ENCODE assay signal across 8 mouse cellular contexts in genomic region chr1:133907949-133908658, GRCm38 (mm10). TPM values are rescaled to one million over a fixed set of nuclear protein-coding genes. Genes with fewer than 3 reads are reported as not detected.
DNase-seq lines count a peak whose midpoint lies in the region; ATAC-seq and TF ChIP-seq lines count a peak whose summit lies in the region.

Gene Optc, minus strand, starts transcription at chr1:133907999.

- no peak for TF ChIP-seq CTCF in kidney, adult 2 months (conservative IDR thresholded peaks at IDR 0.05; ENCODE audit: insufficient read depth, insufficient read length, low read depth, low read length)

- no peaks in the 10 kb centered on the region for H3K4me1 ChIP-seq in kidney, adult 2 months (ENCODE audit: control insufficient read depth, insufficient read depth, low read length)
- peaks cover 37% of the 10 kb centered on the region for H3K4me1 ChIP-seq in forebrain, embryonic 10.5 days
- H3K4me1 ChIP-seq in intestine, embryonic 14.5 days (replicated peaks; ENCODE audit: control insufficient read depth, insufficient read depth, low read length): peaks cover 16% of the 10 kb centered on the region
- H3K4me1 ChIP-seq in limb, embryonic 12.5 days (replicated peaks): peaks cover 36% of the 10 kb centered on the region

- H3K27ac ChIP-seq in kidney, adult 2 months (ENCODE audit: insufficient read depth, low read depth, low read length): no peak within 1 kb of the TSS
- H3K27ac ChIP-seq in forebrain, embryonic 10.5 days: peak within 1 kb of the TSS; percentile 85
- H3K27ac ChIP-seq in intestine, embryonic 14.5 days (ENCODE audit: low read depth): peak within 1 kb of the TSS; percentile 63
- H3K27ac ChIP-seq in limb, embryonic 12.5 days: 0 out of 2 replicates have a peak within 1 kb of the TSS, but pooled peaks have one; percentile 29

- no peak for TF ChIP-seq POLR2A in kidney, adult 2 months (IDR thresholded peaks at IDR 0.05; ENCODE audit: low read depth, low read length)

- peak within 1 kb of the TSS; percentile 60 for H3K9ac ChIP-seq in intestine, embryonic 14.5 days (ENCODE audit: low read length)
- peak within 1 kb of the TSS; percentile 62 for H3K9ac ChIP-seq in limb, embryonic 12.5 days (replicated peaks)

- no peak for DNase-seq in kidney, adult 2 months
- no peak for DNase-seq in kidney, adult 8-10 months
- DNase-seq in brain, adult 2 months (ENCODE audit: low read depth, low spot score): peak; percentile 92
- no peak for DNase-seq in forebrain, embryonic 10.5 days (ENCODE audit: extremely low spot score, low spot score)
- peak; percentile 75 for DNase-seq in intestine, embryonic 14.5 days (ENCODE audit: low spot score)
- peak; percentile 40 for DNase-seq in naive thymus-derived CD4-positive, alpha-beta T cell, adult 2 months (ENCODE audit: low read depth)
- no peak for DNase-seq in B cell, adult 2 months

- no peaks in the 10 kb centered on the region for H3K9me3 ChIP-seq in forebrain, embryonic 10.5 days
- H3K9me3 ChIP-seq in intestine, embryonic 14.5 days (ENCODE audit: control insufficient read depth, low read length): no peaks in the 10 kb centered on the region
- no peaks in the 10 kb centered on the region for H3K9me3 ChIP-seq in limb, embryonic 12.5 days

- ATAC-seq in intestine, embryonic 14.5 days (replicated peaks; ENCODE audit: low FRiP score, low TSS enrichment, low read depth): peak; percentile 75
- ATAC-seq in limb, embryonic 12.5 days (ENCODE audit: insufficient number of reproducible peaks, insufficient read depth, low FRiP score, low TSS enrichment, low read depth): peak; percentile 49; the same call in 1 of the 2 replicates

- H3K4me3 ChIP-seq in kidney, adult 2 months (ENCODE audit: insufficient read depth, low read depth, low read length): peak within 1 kb of the TSS; percentile 28
- H3K4me3 ChIP-seq in forebrain, embryonic 10.5 days: peak within 1 kb of the TSS; percentile 60
- peak within 1 kb of the TSS; percentile 38 for H3K4me3 ChIP-seq in intestine, embryonic 14.5 days (ENCODE audit: low read depth, low read length)
- H3K4me3 ChIP-seq in limb, embryonic 12.5 days (replicated peaks): peak within 1 kb of the TSS; percentile 43

- no peaks in the 10 kb centered on the region for H3K36me3 ChIP-seq in kidney, adult 2 months (ENCODE audit: control insufficient read depth, insufficient read depth, low read length)
- H3K36me3 ChIP-seq in forebrain, embryonic 10.5 days (replicated peaks): no peaks in the 10 kb centered on the region
- H3K36me3 ChIP-seq in intestine, embryonic 14.5 days (ENCODE audit: control insufficient read depth, insufficient read depth, low read length): no peaks in the 10 kb centered on the region
- no peaks in the 10 kb centered on the region for H3K36me3 ChIP-seq in limb, embryonic 12.5 days

- peak within 1 kb of the TSS; percentile 90 for H3K4me2 ChIP-seq in intestine, embryonic 14.5 days (ENCODE audit: low read length)
- peak within 1 kb of the TSS; percentile 90 for H3K4me2 ChIP-seq in limb, embryonic 12.5 days

- WGBS in kidney, adult 2 months: 16% methylated on average over 28 of the region's 30 CpGs
- 5% methylated on average over 30 of the region's 30 CpGs for WGBS in forebrain, embryonic 10.5 days
- WGBS in intestine, embryonic 14.5 days: 3% methylated on average over 30 of the region's 30 CpGs
- 4% methylated on average over 28 of the region's 30 CpGs for WGBS in limb, embryonic 12.5 days

- H3K27me3 ChIP-seq in kidney, adult 2 months (replicated peaks; ENCODE audit: control insufficient read depth, insufficient read depth, low read length): no peaks in the 10 kb centered on the region
- H3K27me3 ChIP-seq in forebrain, embryonic 10.5 days (ENCODE audit: poor library complexity, severe bottlenecking): peaks cover 82% of the 10 kb centered on the region
- H3K27me3 ChIP-seq in intestine, embryonic 14.5 days (replicated peaks; ENCODE audit: control insufficient read depth, insufficient read depth, low read length): no peaks in the 10 kb centered on the region
- H3K27me3 ChIP-seq in limb, embryonic 12.5 days: peaks cover 53% of the 10 kb centered on the region

RNA-seq across cellular contexts. Expression of gene Optc, which starts in this region (rescaled TPM):
- polyA plus RNA-seq in kidney, adult 2 months (2012; rRNA removed): 0.48 and 1.5 TPM in 2 replicates
- polyA plus RNA-seq in forebrain, embryonic 10.5 days (2016; fragmentation: Nextera tagmentation; extraction: Ambion mirVana): 1.2 and 2.3 TPM in 2 replicates
- 1.8 and 2.0 TPM in 2 replicates for polyA plus RNA-seq in intestine, embryonic 14.5 days (2014; fragmentation: Nextera tagmentation; extraction: Ambion mirVana)
- polyA plus RNA-seq in limb, embryonic 12.5 days (2016; fragmentation: Nextera tagmentation; extraction: Ambion mirVana): 0.27 and 0.41 TPM in 2 replicates

Comparison
In these comparisons a context has a peak if more than half of its experiments do, and no peak if none do; other contexts are left out.
1. Peak in ATAC-seq, H3K4me3 ChIP-seq, H3K27ac ChIP-seq, H3K9ac ChIP-seq and H3K4me2 ChIP-seq in limb, embryonic 12.5 days; RNA of the gene not detected or under 1 TPM.
2. DNase-seq: peak in brain, adult 2 months (single experiment), intestine, embryonic 14.5 days (single experiment) and naive thymus-derived CD4-positive, alpha-beta T cell, adult 2 months (single experiment); none in kidney, adult 2 months (single experiment), kidney, adult 8-10 months (0 of 2), forebrain, embryonic 10.5 days (single experiment) and B cell, adult 2 months (0 of 2).
3. Peak in every context shown above with its lines, with median percentiles within 50 percentile points of each other: H3K4me3 ChIP-seq.